Mouse (Mus musculus): Measurements from ENCODE around the gene Acot7. TPM values are rescaled to one million over a fixed set of nuclear protein-coding genes. Genes with fewer than 3 reads are reported as not detected.

Gene Acot7
- total and polyA plus RNA-seq, 2 experiments from 2014 or later, result 259 to 510 TPM

DNA sequence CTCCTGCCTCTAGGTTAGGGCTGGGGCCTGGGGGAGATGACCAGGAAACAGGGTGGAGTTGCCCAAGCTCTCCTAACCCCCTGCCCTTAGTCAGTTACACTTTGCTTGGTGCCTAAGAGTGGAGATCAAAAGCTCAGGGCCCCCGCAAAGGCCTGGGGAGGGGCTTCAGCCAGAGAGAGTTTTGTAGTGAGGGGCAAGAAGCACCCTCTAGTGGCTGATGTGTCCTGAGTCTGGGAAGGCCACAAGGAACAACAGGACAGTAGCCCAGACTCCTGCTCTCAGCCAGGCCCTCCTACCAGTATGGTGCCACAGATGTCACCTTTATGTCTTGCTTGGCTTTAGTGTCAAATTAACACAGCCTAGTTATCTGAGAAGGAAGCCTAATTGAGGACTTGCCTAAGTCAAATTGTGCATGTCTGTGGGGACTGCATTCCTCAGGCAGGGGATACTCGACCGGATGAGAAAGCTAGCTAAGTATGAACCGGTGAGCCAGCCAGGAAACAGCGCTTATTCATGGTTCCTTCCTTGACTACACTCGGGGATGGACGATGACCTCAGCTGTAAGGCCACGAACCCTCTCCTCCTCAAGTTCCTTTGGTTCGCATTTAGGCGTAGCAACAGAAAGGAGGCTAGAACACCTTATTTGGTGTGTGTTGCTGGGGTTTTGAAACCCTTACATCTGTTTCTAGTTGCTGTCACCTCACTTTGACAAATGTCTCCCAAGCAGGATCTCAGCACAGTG is 116.4 kb downstream of the Acot7 start:
- ATAC-seq (ENCODE audit: low FRiP score) (no peak), DNase-seq (ENCODE audit: low spot score) (no peak)
- Histone ChIP-seq H3K4me3 (ENCODE audit: low read depth, low read length) (no peak overlapping the region), H3K27ac (ENCODE audit: low read depth, low read length) (no peak overlapping the region), H3K9me3 (ENCODE audit: low read length) (no peaks in the 10 kb centered on the region), H3K9ac (replicated peaks; ENCODE audit: low read length, poor library complexity, severe bottlenecking) (no peak overlapping the region), H3K4me1 (ENCODE audit: insufficient read depth, low read length) (0 out of 2 replicates have a peak, but pooled peaks cover 8% of the 10 kb centered on the region), H3K4me2 (ENCODE audit: low read depth, low read length, poor library complexity, severe bottlenecking) (no peak overlapping the region), H3K36me3 (ENCODE audit: insufficient read depth, low read length) (0 out of 2 replicates have a peak, but pooled peaks cover under 1% of the 10 kb centered on the region), H3K27me3 (ENCODE audit: insufficient read depth, low read length) (peaks cover 27% of the 10 kb centered on the region)
- 55% methylated on average over 10 of the region's 10 CpGs for WGBS
- peak; percentile 57 for TF ChIP-seq CTCF (IDR thresholded peaks at IDR 0.05)

GRCm38 (mm10) chr4:152295916-152296315 is 118.0 kb downstream of the Acot7 start:
- Histone ChIP-seq H3K36me3 (ENCODE audit: insufficient read depth, low read length) (peaks cover 16% of the 10 kb centered on the region), H3K9me3 (ENCODE audit: low read length) (no peaks in the 10 kb centered on the region), H3K27ac (ENCODE audit: low read depth, low read length) (no peak overlapping the region), H3K4me3 (ENCODE audit: low read depth, low read length) (no peak overlapping the region), H3K9ac (replicated peaks; ENCODE audit: low read length, poor library complexity, severe bottlenecking) (no peak overlapping the region), H3K4me2 (ENCODE audit: low read depth, low read length, poor library complexity, severe bottlenecking) (no peak overlapping the region), H3K4me1 (ENCODE audit: insufficient read depth, low read length) (0 out of 2 replicates have a peak, but pooled peaks cover 8% of the 10 kb centered on the region), H3K27me3 (ENCODE audit: insufficient read depth, low read length) (peaks cover 23% of the 10 kb centered on the region)
- ATAC-seq (ENCODE audit: low FRiP score), result no peak
- TF ChIP-seq CTCF (IDR thresholded peaks at IDR 0.05), result no peak
- 65% methylated on average over 4 of the region's 4 CpGs for WGBS
- no peak for DNase-seq (ENCODE audit: low spot score)

DNA sequence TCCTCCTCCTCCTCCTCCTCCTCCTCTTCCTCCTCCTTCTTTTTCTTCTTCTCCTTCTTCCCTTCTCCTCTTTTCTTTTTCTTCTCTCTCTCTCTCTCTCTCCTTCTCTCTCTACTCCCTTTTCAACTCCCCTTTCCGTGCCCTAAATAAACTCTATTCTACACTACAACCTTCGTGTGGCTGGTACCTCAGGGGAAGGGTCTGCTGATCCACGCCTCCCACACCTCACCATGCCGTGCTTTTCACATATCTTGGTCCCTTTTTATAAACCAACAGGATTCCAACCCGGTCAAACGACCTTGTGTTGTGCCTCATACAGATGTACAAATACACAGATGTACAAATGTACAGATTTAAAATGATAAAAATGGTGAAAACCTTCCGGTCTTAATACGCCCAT is 118.4 kb downstream of the Acot7 start:
- Histone ChIP-seq H3K4me2 (ENCODE audit: low read depth, low read length, poor library complexity, severe bottlenecking) (peak overlapping the region; percentile 85), H3K27me3 (ENCODE audit: insufficient read depth, low read length) (peaks cover 20% of the 10 kb centered on the region), H3K36me3 (ENCODE audit: insufficient read depth, low read length) (peaks cover 21% of the 10 kb centered on the region), H3K27ac (ENCODE audit: low read depth, low read length) (no peak overlapping the region), H3K9ac (replicated peaks; ENCODE audit: low read length, poor library complexity, severe bottlenecking) (0 out of 2 replicates have a peak overlapping the region, but pooled peaks have one; percentile 5), H3K9me3 (ENCODE audit: low read length) (no peaks in the 10 kb centered on the region), H3K4me3 (ENCODE audit: low read depth, low read length) (peak overlapping the region; percentile 99), H3K4me1 (ENCODE audit: insufficient read depth, low read length) (0 out of 2 replicates have a peak, but pooled peaks cover 8% of the 10 kb centered on the region)
- no peak for DNase-seq (ENCODE audit: low spot score)
- TF ChIP-seq CTCF (IDR thresholded peaks at IDR 0.05), result no peak
- 25% methylated on average over 8 of the region's 8 CpGs for WGBS
- no peak for ATAC-seq (ENCODE audit: low FRiP score)

- peaks cover 13% of the 10 kb centered on the region for H3K27me3 ChIP-seq (ENCODE audit: insufficient read depth, low read length)
- peak within 1 kb of the TSS; percentile 99 for H3K4me3 ChIP-seq (ENCODE audit: low read depth, low read length)
- under 1% methylated on average over 113 of the region's 119 CpGs for WGBS
- peak within 1 kb of the TSS; percentile 88 for H3K27ac ChIP-seq (ENCODE audit: low read depth, low read length)
- H3K9ac ChIP-seq (replicated peaks; ENCODE audit: low read length, poor library complexity, severe bottlenecking), result peak within 1 kb of the TSS; percentile 98
- 0 out of 2 replicates have a peak, but pooled peaks cover 8% of the 10 kb centered on the region for H3K4me1 ChIP-seq (ENCODE audit: insufficient read depth, low read length)
- peak within 1 kb of the TSS; percentile 85 for H3K4me2 ChIP-seq (ENCODE audit: low read depth, low read length, poor library complexity, severe bottlenecking)
- H3K9me3 ChIP-seq (ENCODE audit: low read length), result no peaks in the 10 kb centered on the region
- DNase-seq (ENCODE audit: low spot score) (peak; percentile 99), ATAC-seq (ENCODE audit: low FRiP score) (peak; percentile 94)
- no peak for TF ChIP-seq CTCF (IDR thresholded peaks at IDR 0.05)
- peaks cover 23% of the 10 kb centered on the region for H3K36me3 ChIP-seq (ENCODE audit: insufficient read depth, low read length)
Measured at GRCm38 (mm10) chr4:152296874-152297861, 119.2 kb downstream of the Acot7 start, which contains the start of gene Icmt. TSS of gene Icmt (plus strand) at chr4:152297227.

DNA sequence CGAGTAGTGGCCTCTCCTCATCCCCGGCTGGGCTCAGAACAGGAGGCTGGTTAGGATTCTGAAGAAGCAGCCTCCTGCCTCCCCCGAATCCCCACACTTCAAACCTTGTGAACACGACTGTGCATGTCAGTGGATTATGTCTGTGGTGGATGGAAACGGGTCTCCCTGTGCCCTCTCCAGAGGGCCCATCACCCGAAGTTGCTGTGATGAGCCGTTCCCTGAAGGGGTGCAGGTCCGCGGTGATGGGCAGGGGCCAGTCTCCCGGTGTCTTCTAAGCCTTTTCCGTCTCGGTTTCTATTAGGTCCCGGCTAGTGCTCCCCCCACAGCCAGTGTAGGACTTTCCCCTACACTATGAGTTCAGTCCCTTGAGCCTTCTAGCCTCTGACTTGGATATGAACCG is 120.9 kb downstream of the Acot7 start:
- DNase-seq (ENCODE audit: low spot score), result no peak
- Histone ChIP-seq H3K9ac (replicated peaks; ENCODE audit: low read length, poor library complexity, severe bottlenecking) (no peak overlapping the region), H3K4me1 (ENCODE audit: insufficient read depth, low read length) (0 out of 2 replicates have a peak, but pooled peaks cover 8% of the 10 kb centered on the region), H3K27ac (ENCODE audit: low read depth, low read length) (no peak overlapping the region), H3K4me2 (ENCODE audit: low read depth, low read length, poor library complexity, severe bottlenecking) (peak overlapping the region; percentile 85), H3K27me3 (ENCODE audit: insufficient read depth, low read length) (no peaks in the 10 kb centered on the region), H3K9me3 (ENCODE audit: low read length) (no peaks in the 10 kb centered on the region), H3K4me3 (ENCODE audit: low read depth, low read length) (no peak overlapping the region), H3K36me3 (ENCODE audit: insufficient read depth, low read length) (peaks cover 34% of the 10 kb centered on the region)
- 81% methylated on average over 14 of the region's 14 CpGs for WGBS
- ATAC-seq (ENCODE audit: low FRiP score), result no peak
- no peak for TF ChIP-seq CTCF (IDR thresholded peaks at IDR 0.05)
